Mouse (Mus musculus) Patski (cell line): ENCODE data around the gene Tgfbr3. TPM values are rescaled to one million over a fixed set of nuclear protein-coding genes. Genes with fewer than 3 reads are reported as not detected.

ENCODE experiments used
- ATAC-seq: fragments of 100-300 bp; one replicate; pipeline ENCODE4 v1.8.0; 2021
- CTCF ChIA-PET: fragments of 350-600 bp; sonication (Branson Sonifier 250); formaldehyde crosslinking; loops from one replicate; lab custom pipeline; 2022; ENCODE audit warnings: inconsistent platforms; lab: Charles Lee
- POLR2A ChIA-PET: fragments of 350-600 bp; sonication (Branson Sonifier 250); formaldehyde crosslinking; loops from one replicate; lab custom pipeline; 2022; ENCODE audit warnings: antibody characterized with exemption, inconsistent platforms; lab: Charles Lee
- DNase-seq: peaks from one replicate; pipeline ENCODE4 v3.0.0-alpha.2; 2011; ENCODE audit warnings: low read depth, low spot score
- H3K27me3 ChIP-seq: fragments of 371-371 bp; one replicate; pipeline ENCODE4 v1.5.1; 2021
- CTCF ChIP-seq: fragments of 100-300 bp; IDR thresholded peaks from one replicate; pipeline ENCODE4 v1.5.1; 2021
- in situ Hi-C: fragments of 300-500 bp; cut with MboI; formaldehyde crosslinking; loops from 3 replicates; pipeline ENCODE4 v1.11.1; 2018; ENCODE audit warnings: low pct_unique_long_range_greater_than_20kb, mixed read lengths
- polyA plus RNA-seq: library from polyadenylated mRNA; unstranded; gene quantifications from one replicate; pipeline ENCODE4 v1.2.3, GENCODE M21; 2021

The Tgfbr3 gene
- polyA plus RNA-seq, 1 experiment from 2014 or later = 35.6 TPM

DNA sequence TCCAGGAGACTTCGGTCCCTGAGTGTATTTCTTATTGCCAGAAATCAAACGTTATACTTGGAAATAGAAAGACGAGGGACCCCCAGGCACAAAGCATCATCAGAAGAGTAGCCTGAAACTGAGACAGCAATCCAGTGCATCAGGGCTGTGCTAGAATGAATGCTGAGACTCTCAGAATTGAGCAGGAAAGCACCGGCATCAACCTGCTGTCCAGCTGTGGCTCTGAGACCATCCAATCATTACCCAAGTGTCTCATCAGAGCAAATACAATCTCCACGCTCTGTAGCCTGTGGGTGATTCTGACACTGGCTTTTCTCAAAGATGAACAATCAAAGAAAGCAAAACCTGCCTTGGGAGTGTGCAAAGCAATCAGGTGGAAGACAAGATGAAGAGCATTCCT is 221.3 kb downstream of the Tgfbr3 start:
- ChIA-PET POLR2A (interaction anchor here (0.7 kb wide), 1 partner anchor 242 kb away, joined by 7 read pairs; no protein-coding TSS in a partner anchor), CTCF (interaction anchor here (1.0 to 3.2 kb wide), 8 partner anchors 10 to 169 kb away, joined by 3 to 9 read pairs (median 4); no protein-coding TSS in a partner anchor)
- TF ChIP-seq CTCF = no peak
- ATAC-seq (peak; percentile 73), DNase-seq (peak; percentile 61)
- no peaks in the 10 kb centered on the region for H3K27me3 ChIP-seq
- in situ Hi-C loops = no loop called here

- POLR2A ChIA-PET = no interaction called here
- DNase-seq (peak; percentile 42), ATAC-seq (peak; percentile 42)
- no peak for TF ChIP-seq CTCF
- CTCF ChIA-PET = interaction anchor here (1.0 to 3.2 kb wide), 10 partner anchors 10 to 170 kb away, joined by 3 to 9 read pairs (median 3); no protein-coding TSS in a partner anchor
- no peaks in the 10 kb centered on the region for H3K27me3 ChIP-seq
- in situ Hi-C loops = no loop called here
Measured at GRCm38 (mm10) chr5:107067531-107067930, 221.9 kb downstream of the Tgfbr3 start.

GRCm38 (mm10) chr5:107064922-107065321 is 224.5 kb downstream of the Tgfbr3 start:
- ChIA-PET POLR2A (no interaction called here), CTCF (interaction anchor here (1.8 kb wide), 1 partner anchor 17 kb away, joined by 6 read pairs; no protein-coding TSS in a partner anchor)
- TF ChIP-seq CTCF = no peak
- DNase-seq (no peak), ATAC-seq (no peak)
- H3K27me3 ChIP-seq = no peaks in the 10 kb centered on the region
- in situ Hi-C loops = no loop called here

DNA sequence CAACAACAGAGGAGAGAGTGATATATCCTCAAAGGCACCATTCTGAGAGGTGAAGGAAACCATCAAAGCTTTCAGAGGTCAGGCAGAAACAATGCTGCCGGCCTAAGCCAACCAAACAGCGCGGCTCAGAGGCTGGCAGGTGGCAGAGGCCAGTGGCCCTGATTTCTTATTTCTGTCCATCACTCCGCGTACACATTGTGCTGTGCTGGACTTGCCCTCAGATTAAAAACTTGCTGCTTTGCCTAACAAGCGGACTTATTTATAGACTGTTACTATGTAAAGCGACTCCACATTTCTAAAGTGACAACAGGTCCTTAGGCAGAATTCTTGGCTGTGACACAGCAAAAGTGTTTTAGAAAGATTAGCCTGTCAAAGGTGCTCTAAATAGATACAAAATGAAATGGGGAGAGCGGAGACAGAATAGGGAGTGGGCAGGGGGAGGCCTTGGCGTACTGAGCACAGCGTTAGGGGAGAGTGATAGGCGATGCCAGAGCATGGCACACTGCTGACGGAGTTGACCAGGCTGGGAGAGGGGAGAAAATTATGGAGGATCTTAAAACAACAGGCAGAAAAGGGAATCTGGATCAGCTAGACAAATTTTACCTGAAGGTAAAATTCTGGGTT is 227.1 kb downstream of the Tgfbr3 start:
- in situ Hi-C loops = no loop called here
- H3K27me3 ChIP-seq = no peaks in the 10 kb centered on the region
- DNase-seq (no peak), ATAC-seq (no peak)
- ChIA-PET CTCF (no interaction called here), POLR2A (interaction anchor here (1.2 kb wide), 1 partner anchor 26 kb away, joined by 4 read pairs; no protein-coding TSS in a partner anchor)
- TF ChIP-seq CTCF = no peak

- in situ Hi-C loops = no loop called here
- H3K27me3 ChIP-seq = no peaks in the 10 kb centered on the region
- no peak for DNase-seq
- no peak for TF ChIP-seq CTCF
- ChIA-PET POLR2A (no interaction called here), CTCF (no interaction called here)
- ATAC-seq = no peak
Measured at GRCm38 (mm10) chr5:107059514-107059913, 229.9 kb downstream of the Tgfbr3 start.

GRCm38 (mm10) chr5:107058642-107059041 is 230.8 kb downstream of the Tgfbr3 start:
- in situ Hi-C loops = no loop called here
- no peak for TF ChIP-seq CTCF
- ATAC-seq = peak; percentile 68

More at GRCm38 (mm10) chr5:107058642-107059041, 230.8 kb downstream of the Tgfbr3 start:
- ChIA-PET CTCF (interaction anchor here (0.7 to 2.0 kb wide), 2 partner anchors 9 to 10 kb away, joined by 3 to 6 read pairs; no protein-coding TSS in a partner anchor), POLR2A (interaction anchor here (0.6 kb wide), 1 partner anchor 210 kb away, joined by 3 read pairs; no protein-coding TSS in a partner anchor)
- DNase-seq = no peak
- H3K27me3 ChIP-seq = no peaks in the 10 kb centered on the region

Other genes with a start within 250 kb of the Tgfbr3 start
- 2.0 TPM for gene Brdt, start 41.5 kb upstream of the Tgfbr3 start, polyA plus RNA-seq
- 0.06 TPM for gene Ephx4, start 113.1 kb upstream of the Tgfbr3 start, polyA plus RNA-seq
- not detected for gene Lpcat2b, start 141.9 kb upstream of the Tgfbr3 start, polyA plus RNA-seq
- gene Btbd8, start 148.4 kb upstream of the Tgfbr3 start, polyA plus RNA-seq = 7.7 TPM
- gene Gm42669, start 218.0 kb upstream of the Tgfbr3 start, polyA plus RNA-seq = 0.32 TPM
- gene 1700028K03Rik, start 245.1 kb upstream of the Tgfbr3 start, polyA plus RNA-seq = 0.04 TPM